22 mouse cellular contexts compared by ENCODE assay signal in genomic region chr5:26907151-26907550, GRCm38 (mm10).
DNase-seq lines count a peak whose midpoint lies in the region; ATAC-seq lines count a peak whose summit lies in the region.
"Had no signal": no experiment of that assay in that cellular context is flagged by ENCODE, and none has a peak within 500 bp of the region (broad histone marks: within the 10 kb centered on the region; RNA-seq: fewer than 3 reads in every experiment).

No protein-coding gene starts in this region.

- no peak overlapping the region for H3K9ac ChIP-seq in forebrain, embryonic 13.5 days
- H3K9ac ChIP-seq in forebrain, embryonic 11.5 days (ENCODE audit: low read length) = no peak overlapping the region
- H3K9ac ChIP-seq in midbrain, embryonic 13.5 days (replicated peaks) = no peak overlapping the region
- H3K9ac ChIP-seq in hindbrain, embryonic 16.5 days (ENCODE audit: low read depth, low read length) = no peak overlapping the region
- H3K9ac ChIP-seq in neural tube, embryonic 15.5 days (replicated peaks) = no peak overlapping the region
- H3K9ac ChIP-seq: limb, embryonic 12.5 days; liver, postnatal 0 days had no signal

- H3K4me1 ChIP-seq in forebrain, embryonic 13.5 days = peaks cover 33% of the 10 kb centered on the region
- no peaks in the 10 kb centered on the region; the same call in 1 of the 2 replicates for H3K4me1 ChIP-seq in forebrain, embryonic 11.5 days (replicated peaks; ENCODE audit: control insufficient read depth, insufficient read depth, low read length)
- peaks cover 29% of the 10 kb centered on the region for H3K4me1 ChIP-seq in midbrain, embryonic 13.5 days (replicated peaks)
- peaks cover 29% of the 10 kb centered on the region for H3K4me1 ChIP-seq in midbrain, embryonic 10.5 days
- H3K4me1 ChIP-seq in hindbrain, embryonic 16.5 days (ENCODE audit: control insufficient read depth, insufficient read depth, low read depth, low read length) = peaks cover 19% of the 10 kb centered on the region
- peaks cover 44% of the 10 kb centered on the region for H3K4me1 ChIP-seq in neural tube, embryonic 15.5 days

- no peaks in the 10 kb centered on the region for H3K9me3 ChIP-seq in forebrain, embryonic 13.5 days (replicated peaks)
- H3K9me3 ChIP-seq in forebrain, embryonic 11.5 days (ENCODE audit: control insufficient read depth, low read length) = no peaks in the 10 kb centered on the region
- no peaks in the 10 kb centered on the region for H3K9me3 ChIP-seq in midbrain, embryonic 13.5 days
- H3K9me3 ChIP-seq in midbrain, embryonic 10.5 days (replicated peaks) = no peaks in the 10 kb centered on the region
- no peaks in the 10 kb centered on the region for H3K9me3 ChIP-seq in hindbrain, embryonic 16.5 days (ENCODE audit: control insufficient read depth, low read length)
- H3K9me3 ChIP-seq in neural tube, embryonic 15.5 days (replicated peaks) = no peaks in the 10 kb centered on the region
- H3K9me3 ChIP-seq: embryonic facial prominence, embryonic 10.5 days; limb, embryonic 12.5 days had no signal

- H3K4me3 ChIP-seq in forebrain, embryonic 13.5 days = no peak overlapping the region
- no peak overlapping the region for H3K4me3 ChIP-seq in forebrain, embryonic 11.5 days (ENCODE audit: low read depth, low read length)
- no peak overlapping the region for H3K4me3 ChIP-seq in midbrain, embryonic 13.5 days (replicated peaks)
- H3K4me3 ChIP-seq in midbrain, embryonic 10.5 days = no peak overlapping the region
- peak overlapping the region; percentile 44 for H3K4me3 ChIP-seq in hindbrain, embryonic 16.5 days (ENCODE audit: low read length)
- H3K4me3 ChIP-seq in neural tube, embryonic 15.5 days (replicated peaks) = peak overlapping the region; percentile 52
- H3K4me3 ChIP-seq: embryonic facial prominence, embryonic 10.5 days; limb, embryonic 12.5 days had no signal

- no peaks in the 10 kb centered on the region for H3K36me3 ChIP-seq in forebrain, embryonic 13.5 days (ENCODE audit: poor library complexity, severe bottlenecking)
- no peaks in the 10 kb centered on the region for H3K36me3 ChIP-seq in forebrain, embryonic 11.5 days (ENCODE audit: control insufficient read depth, insufficient read depth, low read length)
- no peaks in the 10 kb centered on the region for H3K36me3 ChIP-seq in midbrain, embryonic 13.5 days
- H3K36me3 ChIP-seq in midbrain, embryonic 10.5 days = no peaks in the 10 kb centered on the region
- H3K36me3 ChIP-seq in hindbrain, embryonic 16.5 days (ENCODE audit: control insufficient read depth, insufficient read depth, low read length) = no peaks in the 10 kb centered on the region
- H3K36me3 ChIP-seq in neural tube, embryonic 15.5 days = no peaks in the 10 kb centered on the region
- H3K36me3 ChIP-seq: embryonic facial prominence, embryonic 10.5 days; limb, embryonic 12.5 days had no signal

- 54% methylated on average over 7 of the region's 7 CpGs for WGBS in forebrain, embryonic 13.5 days
- 81% methylated on average over 7 of the region's 7 CpGs for WGBS in forebrain, embryonic 11.5 days
- 76% methylated on average over 7 of the region's 7 CpGs for WGBS in midbrain, embryonic 13.5 days
- WGBS in midbrain, embryonic 10.5 days = 90% methylated on average over 7 of the region's 7 CpGs
- 55% methylated on average over 7 of the region's 7 CpGs for WGBS in hindbrain, embryonic 16.5 days
- WGBS in neural tube, embryonic 15.5 days = 64% methylated on average over 7 of the region's 7 CpGs

- no peak overlapping the region for H3K27ac ChIP-seq in forebrain, embryonic 13.5 days
- H3K27ac ChIP-seq in forebrain, embryonic 11.5 days (ENCODE audit: low read depth, low read length) = no peak overlapping the region
- peak overlapping the region; percentile 9; the same call in 1 of the 2 replicates for H3K27ac ChIP-seq in midbrain, embryonic 13.5 days
- H3K27ac ChIP-seq in midbrain, embryonic 10.5 days (replicated peaks) = no peak overlapping the region
- no peak overlapping the region for H3K27ac ChIP-seq in hindbrain, embryonic 16.5 days (ENCODE audit: low read depth, low read length)
- H3K27ac ChIP-seq in neural tube, embryonic 15.5 days (replicated peaks) = no peak overlapping the region
- H3K27ac ChIP-seq: embryonic facial prominence, embryonic 10.5 days; kidney, postnatal 0 days; limb, embryonic 12.5 days had no signal

- no peak for DNase-seq in forebrain, embryonic 11.5 days (ENCODE audit: low spot score)
- DNase-seq in midbrain, embryonic 10.5 days (ENCODE audit: low spot score) = no peak
- no peak for DNase-seq in left cerebral cortex, postnatal 10 days (ENCODE audit: extremely low spot score in 1 of 2, low spot score in 2 of 2)
- no peak for DNase-seq in layer of hippocampus, adult 8-10 months (ENCODE audit: low spot score in 2 of 2)
- DNase-seq: adrenal gland, postnatal 25 days; cerebellum, postnatal 10 days; gastrocnemius, postnatal 14 days; kidney, adult 2 months; liver, postnatal 0 days; lung, postnatal 10 days; retina, postnatal 1 day; right cerebral cortex, postnatal 25 days; spleen, adult 18-20 months had no signal

- H3K27me3 ChIP-seq in forebrain, embryonic 13.5 days = no peaks in the 10 kb centered on the region
- no peaks in the 10 kb centered on the region for H3K27me3 ChIP-seq in forebrain, embryonic 11.5 days (ENCODE audit: control insufficient read depth, insufficient read depth, low read length)
- peaks cover 3% of the 10 kb centered on the region; the same call in 1 of the 2 replicates for H3K27me3 ChIP-seq in midbrain, embryonic 13.5 days
- no peaks in the 10 kb centered on the region for H3K27me3 ChIP-seq in midbrain, embryonic 10.5 days (ENCODE audit: low read depth, poor library complexity, severe bottlenecking)
- no peaks in the 10 kb centered on the region for H3K27me3 ChIP-seq in hindbrain, embryonic 16.5 days (replicated peaks; ENCODE audit: control insufficient read depth, insufficient read depth, low read length)
- H3K27me3 ChIP-seq in neural tube, embryonic 15.5 days (replicated peaks) = no peaks in the 10 kb centered on the region

- intact Hi-C loops in left cerebral cortex, postnatal 10 days (cut with DNase I) = no loop called here

- H3K4me2 ChIP-seq in forebrain, embryonic 13.5 days = peak overlapping the region; percentile 73; the same call in 1 of the 2 replicates
- H3K4me2 ChIP-seq in forebrain, embryonic 11.5 days (ENCODE audit: low read depth, low read length, severe bottlenecking) = no peak overlapping the region
- H3K4me2 ChIP-seq in midbrain, embryonic 13.5 days (replicated peaks) = peak overlapping the region; percentile 70
- H3K4me2 ChIP-seq in hindbrain, embryonic 16.5 days (ENCODE audit: low read length) = peak overlapping the region; percentile 69
- H3K4me2 ChIP-seq in neural tube, embryonic 15.5 days = peak overlapping the region; percentile 71
- H3K4me2 ChIP-seq: limb, embryonic 12.5 days; liver, embryonic 11.5 days had no signal

- ATAC-seq in forebrain, embryonic 13.5 days = no peak
- ATAC-seq in forebrain, embryonic 11.5 days (replicated peaks; ENCODE audit: low FRiP score) = no peak
- ATAC-seq in midbrain, embryonic 13.5 days = no peak
- ATAC-seq in hindbrain, embryonic 16.5 days = no peak
- no peak for ATAC-seq in neural tube, embryonic 15.5 days (ENCODE audit: low FRiP score)
- ATAC-seq: inflammation-experienced regulatory T-cells, adult 6 months; liver, postnatal 0 days had no signal

Comparison
In these comparisons a context has a peak if more than half of its experiments do, and no peak if none do; other contexts are left out.
1. H3K4me3 ChIP-seq: peak in hindbrain, embryonic 16.5 days (single experiment) and neural tube, embryonic 15.5 days (single experiment); none in forebrain, embryonic 13.5 days (single experiment), forebrain, embryonic 11.5 days (single experiment), midbrain, embryonic 13.5 days (single experiment) and midbrain, embryonic 10.5 days (single experiment).